Mouse (Mus musculus): ENCODE measurements around the gene R3hcc1l.

GRCm38 (mm10) chr19:42516121-42516520 is 2.4 kb upstream of the R3hcc1l start:
- TF ChIP-seq CTCF (IDR thresholded peaks at IDR 0.05; ENCODE audit: extremely low read depth, insufficient read length, insufficient replicate concordance, low read depth, low read length) (no peak), POLR2A (IDR thresholded peaks at IDR 0.05; ENCODE audit: low read depth, low read length) (no peak)

Data from small intestine, adult 2 months (tissue).